Mouse (Mus musculus): ENCODE results near the gene Fbn1.
A peak's percentile ranks its signal among the peaks of the same experiment; 100 is the strongest.

Fbn1 gene

DNA sequence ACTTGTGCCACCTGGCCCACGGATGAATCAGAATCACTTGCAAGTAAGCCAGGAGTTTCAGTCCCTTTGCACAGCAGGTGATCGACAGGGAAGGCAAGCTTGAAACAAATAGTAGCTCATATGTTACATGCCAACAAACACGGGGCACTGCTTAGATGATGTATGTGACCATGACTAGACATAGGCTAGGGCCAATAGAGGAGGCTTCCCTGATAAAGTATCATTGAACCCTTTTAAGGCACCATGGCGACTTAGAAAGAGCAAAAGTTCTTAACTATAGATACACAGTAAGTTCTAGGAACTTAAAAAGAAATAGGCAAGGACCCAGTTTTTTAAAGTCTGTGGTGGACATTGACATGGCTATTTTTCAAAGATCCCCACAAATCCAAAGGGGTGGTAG is at the start of gene Fbn1:
TSS of gene Fbn1 (minus strand) at position 101 of the 400 bp plus-strand sequence.
- no peak for DNase-seq

DNA sequence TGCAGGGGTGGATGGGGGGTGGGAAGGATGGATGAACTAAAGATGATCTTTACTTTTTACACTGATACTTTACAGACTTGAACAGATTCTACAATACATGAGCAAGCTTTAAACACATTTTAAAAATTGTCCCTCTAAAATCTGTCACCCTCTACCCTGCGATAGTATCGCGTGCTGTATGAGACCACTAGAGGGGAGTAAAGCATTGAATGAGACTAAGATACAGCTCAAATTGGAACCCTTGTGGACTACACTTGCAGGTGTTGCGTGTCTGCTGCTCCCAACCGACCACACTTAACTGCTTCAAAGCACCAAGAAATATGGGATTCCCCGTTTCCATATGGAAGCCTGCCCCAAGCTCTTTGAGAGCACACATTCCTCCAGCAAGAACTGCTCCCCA is 48.0 kb upstream of the Fbn1 start:
- DNase-seq = no peak

DNA sequence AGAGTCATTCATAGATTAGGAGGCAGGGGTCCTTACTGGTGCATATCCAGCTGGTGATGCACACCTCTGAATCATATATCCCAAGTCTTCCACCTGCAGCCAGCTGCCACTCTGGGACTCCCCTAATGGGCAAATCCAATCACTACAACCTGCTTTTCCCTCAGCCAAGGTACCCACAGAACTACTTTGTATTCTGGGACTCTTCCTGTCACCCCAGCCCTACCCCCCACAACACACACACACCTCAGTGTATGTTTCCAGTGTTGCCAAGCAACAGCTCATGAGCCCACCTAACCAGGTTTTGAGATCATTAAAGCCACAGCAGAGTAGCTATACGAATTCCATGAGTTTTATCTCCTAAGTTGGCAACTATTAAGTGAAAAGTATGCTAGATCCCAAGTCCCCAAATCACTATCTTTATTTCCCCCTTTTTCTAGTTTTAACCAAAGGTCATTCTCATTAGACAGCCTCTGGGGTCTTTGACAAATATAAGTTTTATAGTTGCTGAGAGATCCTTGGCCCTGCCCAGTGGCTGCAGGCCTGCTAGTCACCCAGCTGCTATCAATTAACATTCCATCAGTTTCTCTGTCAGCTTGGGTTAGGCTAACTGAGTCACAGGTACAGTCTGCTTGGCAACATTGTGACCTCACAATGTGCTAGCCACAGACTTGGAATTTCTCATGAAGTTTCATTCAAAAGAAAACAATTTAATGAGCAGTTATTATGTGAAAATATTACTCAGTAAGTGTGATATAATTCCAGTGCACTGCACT is 41.2 kb upstream of the Fbn1 start:
- DNase-seq = no peak

DNA sequence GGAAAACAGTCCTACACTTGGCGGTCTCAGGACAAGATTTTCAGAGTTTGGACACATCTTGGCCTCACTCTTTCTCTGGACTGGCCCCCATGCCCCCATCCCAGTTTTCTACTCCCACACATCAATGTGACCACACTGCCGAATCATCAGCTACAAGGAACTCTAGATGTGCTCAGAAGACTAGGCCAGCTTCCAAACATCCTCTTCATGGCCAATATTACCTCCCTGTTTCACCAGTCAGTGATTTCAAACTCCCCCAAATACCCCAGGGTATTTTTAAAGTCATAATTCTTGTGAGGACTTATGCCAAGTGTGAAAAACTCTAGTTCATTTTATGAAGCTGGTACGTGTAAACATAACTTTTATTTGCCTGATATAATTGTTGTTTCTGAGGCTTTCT is 37.2 kb upstream of the Fbn1 start:
- no peak for DNase-seq

DNA sequence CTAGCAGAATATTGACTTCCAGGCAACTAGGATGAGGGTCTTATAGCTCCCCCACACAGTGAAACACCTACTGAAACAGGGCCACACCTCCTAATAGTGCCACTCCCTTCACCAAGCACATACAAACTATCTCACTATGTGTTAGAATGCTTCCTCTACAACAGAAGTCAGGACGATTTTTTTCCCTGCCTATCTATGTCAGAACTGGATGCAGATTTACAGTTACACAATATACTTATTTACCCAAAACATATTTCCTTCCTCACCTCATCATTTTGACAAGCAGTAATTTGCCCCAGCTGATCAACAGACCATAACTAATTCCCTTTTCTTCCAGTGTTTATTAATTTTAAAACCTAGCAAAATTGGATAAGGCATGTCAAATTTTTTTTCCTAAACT is 35.9 kb upstream of the Fbn1 start:
- no peak for DNase-seq

DNA sequence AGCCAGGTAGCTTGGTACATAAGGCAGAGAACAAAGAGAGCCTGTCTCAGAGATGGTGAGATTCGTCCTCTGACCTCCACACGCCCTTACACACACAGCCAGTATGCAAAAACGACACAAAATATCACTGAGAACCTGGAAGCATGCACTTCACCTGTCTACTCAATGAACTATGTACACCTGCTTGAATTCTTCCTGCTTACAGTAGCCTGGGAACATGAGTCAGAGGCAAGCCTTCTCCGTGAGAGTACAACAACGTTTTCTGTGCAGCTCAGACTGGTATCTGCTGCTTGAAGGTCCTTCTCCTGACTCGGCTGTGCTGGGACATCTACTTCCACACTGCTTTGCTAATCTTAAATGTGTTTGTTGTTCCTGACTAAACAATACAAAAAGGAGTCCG is 33.7 kb upstream of the Fbn1 start:
- no peak for DNase-seq

DNA sequence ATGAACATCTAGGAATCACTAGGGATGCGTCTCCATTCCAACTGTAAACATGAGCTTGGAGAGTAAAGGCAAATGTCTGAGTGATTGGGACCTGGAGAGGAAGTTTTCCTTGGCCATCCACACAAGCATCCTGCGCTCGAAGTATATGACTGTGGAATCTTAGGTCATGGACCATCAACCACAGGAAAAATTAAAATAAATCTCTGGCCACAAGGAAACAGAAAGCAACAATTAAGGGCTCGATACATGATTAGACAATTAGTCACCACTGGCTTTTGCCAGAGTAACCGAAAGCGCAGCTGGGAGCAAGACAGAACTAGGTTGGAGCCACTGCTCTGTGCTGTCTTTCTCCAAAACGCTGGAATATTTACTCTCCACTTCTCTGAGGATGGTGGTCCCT is 32.8 kb upstream of the Fbn1 start:
- DNase-seq = no peak

- no peak for DNase-seq
Measured at GRCm38 (mm10) chr2:125539640-125540039, 31.8 kb upstream of the Fbn1 start.

- no peak for DNase-seq
Measured at GRCm38 (mm10) chr2:125530665-125531064, 22.9 kb upstream of the Fbn1 start.

GRCm38 (mm10) chr2:125526566-125526965 is 18.8 kb upstream of the Fbn1 start:
- no peak for DNase-seq

- no peak for DNase-seq
Measured at GRCm38 (mm10) chr2:125525484-125525883, 17.7 kb upstream of the Fbn1 start.

DNA sequence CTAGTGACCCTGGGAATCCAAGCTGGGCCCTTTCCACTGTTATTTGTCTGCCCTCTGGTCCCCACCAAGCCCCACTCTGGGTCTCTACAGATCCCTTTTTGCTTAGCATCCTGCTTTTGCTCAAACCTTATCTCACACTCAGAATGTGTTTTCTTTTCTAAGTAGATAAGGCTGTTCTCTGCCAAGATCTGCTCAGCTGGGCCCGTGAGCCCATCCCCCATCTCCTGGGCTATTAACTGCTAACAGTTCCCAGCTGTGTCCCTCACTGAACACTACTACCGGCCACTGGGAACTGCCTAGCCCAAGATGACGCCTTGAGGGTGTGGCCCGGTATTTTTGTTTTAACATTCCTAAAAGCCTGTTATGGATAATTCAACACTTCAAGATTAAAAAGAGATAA is 8.8 kb upstream of the Fbn1 start:
- no peak for DNase-seq

GRCm38 (mm10) chr2:125515291-125516057 is 7.7 kb upstream of the Fbn1 start:
- no peak for DNase-seq

DNA sequence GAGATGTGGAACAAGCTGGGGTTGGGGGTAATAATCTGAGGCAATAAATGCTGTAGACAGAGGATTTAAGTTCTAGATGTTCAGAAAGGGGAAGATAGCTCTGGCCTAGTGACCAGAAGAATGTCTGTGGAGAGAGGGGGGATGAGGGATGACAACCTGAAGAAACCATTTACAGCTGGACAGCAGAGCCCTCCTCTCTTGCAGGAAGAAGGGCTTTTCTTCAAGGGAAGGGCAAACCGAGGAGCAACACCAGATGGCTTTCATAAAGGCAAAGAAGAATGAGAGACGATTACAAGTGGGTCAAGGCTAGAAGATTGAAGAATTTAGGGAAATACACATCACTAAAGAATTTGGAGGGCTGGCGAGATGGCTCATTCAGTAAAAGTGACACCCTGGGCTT is 6.6 kb upstream of the Fbn1 start:
- DNase-seq = no peak

- no peak for DNase-seq
Measured at GRCm38 (mm10) chr2:125512544-125512943, 4.8 kb upstream of the Fbn1 start.

DNA sequence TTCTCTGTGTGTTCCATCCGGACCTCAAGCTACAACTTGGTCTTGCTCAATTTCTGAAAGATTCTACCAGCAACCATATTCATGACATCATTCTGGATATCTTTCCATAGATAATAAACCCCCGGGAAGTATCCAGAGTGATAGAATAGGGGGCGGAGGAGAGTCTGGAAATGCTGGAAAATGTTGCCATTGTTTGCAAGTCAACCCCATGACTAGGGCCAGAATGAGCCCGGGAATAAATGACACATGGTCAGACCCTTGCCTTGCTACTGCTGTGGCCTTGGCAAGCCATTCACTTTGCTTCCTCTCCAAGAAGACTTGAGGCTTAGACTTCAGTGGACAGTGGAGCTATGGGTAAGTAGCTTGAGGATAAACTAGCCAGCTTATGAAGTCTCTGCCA is 4.1 kb upstream of the Fbn1 start:
- no peak for DNase-seq

DNA sequence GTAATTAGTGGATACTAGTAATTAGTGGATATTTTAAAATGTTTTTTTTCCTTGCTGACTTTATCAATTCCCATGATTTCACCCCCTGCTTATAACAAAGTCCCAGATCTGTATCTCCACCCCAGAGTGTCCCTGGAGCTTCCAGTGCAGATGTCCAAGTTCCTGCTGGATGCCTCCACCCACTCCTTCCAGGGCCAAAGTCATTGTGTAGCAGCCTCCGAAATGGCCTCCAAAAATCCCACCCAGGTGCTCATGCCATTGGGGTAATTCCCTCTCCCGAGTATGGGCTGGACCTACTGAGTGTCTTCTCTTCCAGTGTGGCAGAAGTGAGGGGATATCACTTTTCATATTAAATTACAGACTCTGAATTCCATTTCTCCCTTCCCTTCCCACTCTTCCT is 3.0 kb upstream of the Fbn1 start:
- no peak for DNase-seq

DNA sequence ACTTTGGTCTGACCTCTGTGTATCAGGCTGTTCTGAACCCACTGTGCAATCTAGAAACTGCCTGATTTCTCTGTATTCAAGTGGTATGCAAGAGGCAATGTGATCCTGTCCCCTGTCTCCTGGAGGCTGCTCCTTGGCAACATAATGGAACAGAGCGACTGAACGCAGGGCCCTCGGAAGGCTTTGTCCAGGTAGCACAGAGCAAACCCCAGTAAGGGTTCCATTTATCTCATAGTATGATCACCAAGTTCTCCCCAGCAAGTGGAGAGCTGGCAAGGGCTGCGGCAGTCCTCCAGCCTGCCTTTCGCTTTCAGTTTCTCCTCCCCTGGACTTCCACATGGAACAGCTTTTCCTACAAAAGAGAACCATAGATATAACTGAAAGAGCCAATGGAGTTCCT is 588 bp upstream of the Fbn1 start:
- no peak for DNase-seq

DNA sequence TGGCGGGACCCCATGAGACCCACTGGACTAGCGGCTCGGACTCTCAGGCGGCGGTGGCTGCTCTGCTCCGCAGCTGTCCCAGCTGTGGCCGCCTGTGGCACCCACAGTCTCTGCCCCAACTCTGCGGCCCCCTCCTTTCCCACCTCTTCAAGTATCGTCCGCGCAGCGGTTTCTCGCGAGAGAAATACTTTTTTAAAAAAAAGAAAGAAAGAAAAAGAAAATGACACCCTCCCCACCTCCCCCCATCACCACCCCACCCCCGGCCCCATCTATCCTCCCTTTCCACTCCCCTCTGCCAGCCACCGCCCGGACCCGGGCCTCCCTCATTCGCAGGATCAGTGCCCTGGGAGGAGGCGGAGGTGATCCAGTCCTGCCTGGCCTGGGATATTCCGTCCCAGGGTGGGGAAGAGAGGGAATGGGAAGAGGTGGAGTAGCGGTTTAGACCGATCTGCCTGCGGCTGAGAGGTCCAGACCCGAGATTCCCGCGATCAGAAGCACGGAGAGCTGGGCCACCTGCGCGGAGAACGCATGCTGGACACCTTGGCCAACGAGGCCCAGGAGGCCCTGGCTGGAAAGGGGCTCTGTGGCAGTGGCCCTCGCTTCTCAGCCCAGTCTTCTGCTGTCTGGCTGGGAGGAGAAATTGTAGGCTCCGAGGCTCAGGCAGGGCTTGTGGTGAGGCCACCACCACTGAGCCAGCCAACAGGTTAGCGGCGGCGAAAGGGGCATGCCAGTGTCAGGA is 1.3 kb downstream of the Fbn1 start:
- DNase-seq = peak; percentile 34 to 35

- DNase-seq = peak; percentile 62 to 66
Measured at GRCm38 (mm10) chr2:125505746-125506315, 2.0 kb downstream of the Fbn1 start.

DNA sequence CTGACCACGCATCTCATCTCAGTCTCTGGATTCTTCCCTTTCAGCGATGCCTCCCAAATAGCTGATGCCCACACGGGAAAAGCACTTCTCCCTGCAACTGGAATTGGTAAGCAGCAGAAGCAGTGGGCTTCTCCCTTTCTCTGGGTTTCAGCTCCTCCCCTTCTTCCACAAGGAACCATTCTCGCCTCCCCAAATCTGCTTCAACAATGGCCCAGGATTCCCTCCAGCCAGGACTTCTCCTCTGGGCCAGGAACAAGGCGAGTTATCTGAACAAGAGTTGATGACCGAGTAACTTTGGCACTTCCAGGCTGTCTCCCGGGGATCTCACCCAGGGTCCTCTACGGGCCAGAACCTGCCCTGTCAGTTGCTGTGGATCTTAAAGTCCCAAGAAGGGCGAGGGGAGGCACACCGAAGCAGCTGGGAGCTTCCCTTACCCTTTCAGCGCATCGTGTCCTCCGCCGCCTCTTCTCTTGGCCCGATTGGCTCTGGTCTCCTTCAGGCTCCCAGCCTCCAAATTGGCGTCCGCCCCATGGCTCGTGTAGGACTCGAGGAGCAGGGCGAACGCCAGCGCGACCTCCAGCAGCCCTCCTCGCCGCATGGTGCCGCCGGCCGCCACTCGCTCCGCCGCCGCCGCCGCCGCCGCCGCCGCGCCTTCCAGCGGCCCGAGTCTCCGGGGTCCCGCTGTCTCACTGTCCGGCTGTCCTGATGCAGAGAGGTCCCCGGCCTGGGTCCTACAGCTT is 2.6 kb downstream of the Fbn1 start, which contains the start of gene Gm9913:
TSS of gene Gm9913 (plus strand) at position 84 of the 740 bp plus-strand sequence.
- peak; percentile 61 to 70 for DNase-seq

DNA sequence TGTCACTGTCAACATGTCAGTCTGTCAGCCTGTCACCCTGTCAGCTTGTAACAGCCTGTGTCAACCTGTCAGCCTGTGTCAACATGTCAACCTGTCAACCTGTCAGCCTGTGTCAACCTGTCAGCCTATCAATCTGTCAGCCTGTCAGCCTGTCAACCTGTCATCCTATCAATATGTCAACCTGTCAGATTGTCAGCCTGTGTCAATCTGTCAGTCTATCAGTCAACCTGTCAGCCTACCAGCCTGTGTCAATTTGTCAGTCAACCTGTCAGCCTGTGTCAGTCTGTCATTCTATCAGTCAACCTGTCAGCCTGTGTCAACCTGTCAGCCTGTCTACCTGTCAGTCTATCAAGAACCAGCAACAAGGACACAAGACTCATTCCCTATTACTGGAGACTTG is 6.3 kb downstream of the Fbn1 start:
- DNase-seq = no peak

GRCm38 (mm10) chr2:125498216-125498615 is 9.6 kb downstream of the Fbn1 start:
- no peak for DNase-seq
